Mouse (Mus musculus) right cerebral cortex, adult 18-20 months (tissue): ENCODE results near the gene Gm5890.
"Not testable (repeated sequence)": the region's sequence is repeated elsewhere in the genome, so short reads cannot be mapped to it uniquely, and the experiment has no call there.

ENCODE experiments used
- DNase-seq: peaks from one replicate; pipeline ENCODE4 v3.0.0; 2022; ENCODE audit warnings: mixed read lengths

Gm5890 gene

DNA sequence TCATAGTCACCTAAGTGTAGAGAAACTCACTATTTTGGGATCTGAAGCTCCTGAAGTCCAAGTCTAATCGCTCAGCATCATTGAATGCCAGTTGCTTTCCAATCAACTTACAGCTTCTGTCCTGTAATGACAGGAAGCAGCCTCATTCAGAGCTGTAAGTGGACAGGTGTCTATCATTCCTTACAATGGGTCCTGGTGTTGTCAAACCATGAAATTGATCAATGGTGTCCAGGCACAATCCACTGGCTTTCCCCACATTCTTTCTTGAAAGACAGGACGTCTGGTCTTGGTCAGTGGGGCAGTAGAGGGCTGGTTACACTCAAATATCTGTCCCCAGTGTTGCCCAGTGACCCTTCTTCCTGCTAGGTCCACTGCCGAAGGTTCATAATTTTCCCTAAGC lies at the start of gene Gm5890:
Gm5890 (minus strand) TSS at position 101 of the 400 bp plus-strand sequence.
- not testable (repeated sequence) for DNase-seq

DNA sequence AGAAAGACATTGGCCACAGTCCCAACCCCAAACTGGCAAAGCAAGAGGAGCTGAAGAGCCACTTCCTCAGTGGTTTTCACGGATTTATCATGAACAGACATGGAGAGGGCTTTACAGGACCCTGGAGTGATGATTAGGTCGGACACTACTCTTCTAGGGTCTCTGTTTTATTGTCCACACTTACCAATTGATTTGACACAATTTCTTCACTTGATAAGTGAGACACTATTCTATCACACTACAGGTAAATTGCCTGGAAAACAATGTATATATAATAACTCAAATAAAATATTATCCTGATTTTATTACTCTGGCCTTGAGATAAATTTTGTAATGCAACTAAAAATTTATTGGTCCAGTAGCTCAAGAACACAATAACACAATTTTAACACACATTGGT lies 28.9 kb downstream of the Gm5890 start, which contains the start of gene Gm4498:
Gm4498 (minus strand) TSS at position 101 of the 400 bp plus-strand sequence.
- not testable (repeated sequence) for DNase-seq
